Comparison of ENCODE assay signal across 25 mouse cellular contexts in the genomic region with DNA sequence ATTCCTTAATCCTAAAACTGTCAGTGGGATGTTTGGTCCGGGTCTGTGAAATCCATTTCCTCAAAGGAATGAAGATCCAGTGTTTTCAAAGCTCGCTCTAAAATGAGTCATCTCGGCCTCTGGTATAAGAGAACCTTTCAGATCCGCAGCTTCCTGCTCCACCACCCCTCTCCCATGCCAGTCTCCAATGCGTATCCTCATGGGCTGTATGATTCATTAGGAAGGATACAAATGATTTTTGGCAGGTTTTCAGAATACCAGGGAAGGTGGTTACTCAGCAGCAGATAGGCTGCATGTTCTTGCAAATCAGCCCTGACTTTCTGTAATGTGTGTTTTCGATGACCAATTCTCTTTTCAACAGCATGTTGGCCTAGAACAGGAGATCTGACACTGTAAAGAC. TPM values are rescaled to one million over a fixed set of nuclear protein-coding genes. Genes with fewer than 3 reads are reported as not detected.
DNase-seq lines count a peak whose midpoint lies in the region; ATAC-seq lines count a peak whose summit lies in the region.
"Had no signal": no experiment of that assay in that cellular context is flagged by ENCODE, and none has a peak within 500 bp of the region (broad histone marks: within the 10 kb centered on the region; RNA-seq: fewer than 3 reads in every experiment).

No protein-coding gene starts in this region.

- H3K9me3 ChIP-seq in midbrain, embryonic 16.5 days (replicated peaks; ENCODE audit: control insufficient read depth, low read length, poor library complexity, severe bottlenecking): no peaks in the 10 kb centered on the region
- H3K9me3 ChIP-seq in midbrain, embryonic 13.5 days: no peaks in the 10 kb centered on the region
- H3K9me3 ChIP-seq: forebrain, embryonic 12.5 days; kidney, embryonic 15.5 days; limb, embryonic 12.5 days; liver, embryonic 12.5 days; neural tube, embryonic 12.5 days had no signal

- no peaks in the 10 kb centered on the region for H3K36me3 ChIP-seq in midbrain, embryonic 16.5 days (ENCODE audit: control insufficient read depth, insufficient read depth, low read length)
- H3K36me3 ChIP-seq in midbrain, embryonic 13.5 days: no peaks in the 10 kb centered on the region
- H3K36me3 ChIP-seq: forebrain, embryonic 12.5 days; heart, embryonic 12.5 days; kidney, embryonic 15.5 days; limb, embryonic 12.5 days; liver, embryonic 12.5 days; neural tube, embryonic 12.5 days had no signal

- no peak overlapping the region for H3K27ac ChIP-seq in midbrain, embryonic 16.5 days (ENCODE audit: low read length)
- H3K27ac ChIP-seq in midbrain, embryonic 13.5 days: no peak overlapping the region
- H3K27ac ChIP-seq: forebrain, embryonic 12.5 days; kidney, embryonic 15.5 days; limb, embryonic 12.5 days; liver, embryonic 12.5 days; neural tube, embryonic 12.5 days had no signal

- no peaks in the 10 kb centered on the region for H3K27me3 ChIP-seq in midbrain, embryonic 16.5 days (ENCODE audit: control insufficient read depth, insufficient read depth, low read depth, low read length)
- no peaks in the 10 kb centered on the region for H3K27me3 ChIP-seq in midbrain, embryonic 13.5 days
- H3K27me3 ChIP-seq: forebrain, embryonic 12.5 days; heart, embryonic 12.5 days; kidney, embryonic 15.5 days; limb, embryonic 12.5 days; liver, embryonic 12.5 days; neural tube, embryonic 12.5 days had no signal

- H3K4me1 ChIP-seq in midbrain, embryonic 16.5 days (ENCODE audit: control insufficient read depth, insufficient read depth, low read length): no peaks in the 10 kb centered on the region
- no peaks in the 10 kb centered on the region for H3K4me1 ChIP-seq in midbrain, embryonic 13.5 days (replicated peaks)
- H3K4me1 ChIP-seq: forebrain, embryonic 12.5 days; heart, embryonic 12.5 days; kidney, embryonic 15.5 days; limb, embryonic 12.5 days; liver, embryonic 12.5 days; neural tube, embryonic 12.5 days had no signal

- intact Hi-C loops in heart, postnatal 36 days (cut with DNase I): no loop called here

- H3K4me3 ChIP-seq in midbrain, embryonic 16.5 days (ENCODE audit: low read depth, low read length): no peak overlapping the region
- no peak overlapping the region for H3K4me3 ChIP-seq in midbrain, embryonic 13.5 days (replicated peaks)
- H3K4me3 ChIP-seq: forebrain, embryonic 12.5 days; heart, embryonic 12.5 days; kidney, embryonic 15.5 days; limb, embryonic 12.5 days; liver, embryonic 12.5 days; neural tube, embryonic 12.5 days had no signal

- 0 out of 2 replicates have a peak overlapping the region, but pooled peaks have one; percentile 25 for H3K9ac ChIP-seq in midbrain, embryonic 16.5 days (ENCODE audit: low read depth, low read length)
- H3K9ac ChIP-seq in midbrain, embryonic 13.5 days (replicated peaks): no peak overlapping the region
- H3K9ac ChIP-seq: forebrain, embryonic 12.5 days; heart, embryonic 12.5 days; kidney, embryonic 15.5 days; limb, embryonic 12.5 days; liver, embryonic 12.5 days; neural tube, embryonic 12.5 days had no signal

- 82% methylated on average over 6 of the region's 6 CpGs for WGBS in midbrain, embryonic 16.5 days
- WGBS in midbrain, embryonic 13.5 days: 89% methylated on average over 6 of the region's 6 CpGs

- ATAC-seq in midbrain, embryonic 16.5 days: no peak
- no peak for ATAC-seq in midbrain, embryonic 13.5 days
- ATAC-seq: hindbrain, embryonic 16.5 days; intestine, postnatal 0 days; liver, embryonic 12.5 days had no signal

- no peak overlapping the region for H3K4me2 ChIP-seq in midbrain, embryonic 16.5 days (ENCODE audit: low read length)
- no peak overlapping the region for H3K4me2 ChIP-seq in midbrain, embryonic 13.5 days (replicated peaks)
- H3K4me2 ChIP-seq: forebrain, embryonic 12.5 days; heart, embryonic 12.5 days; kidney, embryonic 15.5 days; limb, embryonic 12.5 days; liver, embryonic 12.5 days; neural tube, embryonic 12.5 days had no signal

- peak; percentile 31 to 49 for DNase-seq in cerebellum, adult 18-20 months
- DNase-seq in cerebellum, adult 11 months: no peak
- peak; percentile 11 for DNase-seq in adrenal gland, adult 8-10 months
- DNase-seq in heart, postnatal 36 days: no peak
- DNase-seq in spleen, postnatal 4 days (ENCODE audit: low spot score in 2 of 2): no peak
- DNase-seq: B cell, adult 2 months; heart, postnatal 14 days; kidney, postnatal 4 days; layer of hippocampus, adult 9-11 months; lung, adult 2 months; lung, postnatal 36 days; thymus, postnatal 36 days had no signal

RNA-seq across cellular contexts. Expression of a gene that starts 40.3 kb away (rescaled TPM):
- 20.7 and 23.0 TPM in 2 replicates for polyA plus RNA-seq in midbrain, embryonic 16.5 days (2015; fragmentation: Nextera tagmentation; extraction: Ambion mirVana)
- polyA plus RNA-seq in midbrain, embryonic 13.5 days (2015; fragmentation: Nextera tagmentation; extraction: Ambion mirVana): 10.4 and 11.2 TPM in 2 replicates
- not detected for total RNA-seq in adrenal gland, adult 8-10 months (2022)
- total RNA-seq in heart, postnatal 36 days (2021): not detected
- total RNA-seq: granulocyte monocyte progenitor cell, adult 5-6 weeks; heart, postnatal 14 days; megakaryocyte-erythroid progenitor cell, adult 5-6 weeks; monocyte, adult 5-6 weeks had no signal
- polyA plus RNA-seq: lung, adult 2 months had no signal

Comparison
In these comparisons a context has a peak if more than half of its experiments do, and no peak if none do; other contexts are left out.
1. DNase-seq: peak in cerebellum, adult 18-20 months (2 of 2) and adrenal gland, adult 8-10 months (single experiment); none in cerebellum, adult 11 months (single experiment), heart, postnatal 36 days (0 of 2) and spleen, postnatal 4 days (0 of 2).